Mouse (Mus musculus): ENCODE measurements around the gene Fasn. TPM values are rescaled to one million over a fixed set of nuclear protein-coding genes. Genes with fewer than 3 reads are reported as not detected.
A peak's percentile ranks its signal among the peaks of the same experiment; 100 is the strongest.
"Not testable (repeated sequence)": the region's sequence is repeated elsewhere in the genome, so short reads cannot be mapped to it uniquely, and the experiment has no call there.

Gene Fasn
- total and polyA plus RNA-seq, 2 experiments from 2014 or later, result 75.6 to 364 TPM

- TF ChIP-seq CTCF (IDR thresholded peaks at IDR 0.05; ENCODE audit: low read depth), result no peak
- Histone ChIP-seq H3K4me3 (ENCODE audit: low read depth, low read length) (peak overlapping the region; percentile 88), H3K36me3 (ENCODE audit: insufficient read depth) (peaks cover 57% of the 10 kb centered on the region), H3K27me3 (ENCODE audit: insufficient read depth, low read length) (no peaks in the 10 kb centered on the region), H3K4me2 (ENCODE audit: low read depth) (peak overlapping the region; percentile 89), H3K9ac (peak overlapping the region; percentile 97), H3K27ac (ENCODE audit: low read depth, low read length) (no peak overlapping the region), H3K4me1 (ENCODE audit: insufficient read depth) (peaks cover 9% of the 10 kb centered on the region), H3K9me3 (ENCODE audit: low read length) (no peaks in the 10 kb centered on the region)
- WGBS, result 35% methylated on average over 9 of the region's 9 CpGs
- DNase-seq (no peak), ATAC-seq (no peak)
Measured at GRCm38 (mm10) chr11:120785145-120785544, 39.2 kb downstream of the Fasn start.

- Histone ChIP-seq H3K4me3 (ENCODE audit: low read depth, low read length) (peak within 1 kb of the TSS; percentile 88), H3K4me2 (ENCODE audit: low read depth) (peak within 1 kb of the TSS; percentile 89), H3K9me3 (ENCODE audit: low read length) (no peaks in the 10 kb centered on the region), H3K9ac (peak within 1 kb of the TSS; percentile 97), H3K4me1 (ENCODE audit: insufficient read depth) (peaks cover 9% of the 10 kb centered on the region), H3K27ac (ENCODE audit: low read depth, low read length) (peak within 1 kb of the TSS; percentile 83), H3K36me3 (ENCODE audit: insufficient read depth) (peaks cover 52% of the 10 kb centered on the region), H3K27me3 (ENCODE audit: insufficient read depth, low read length) (no peaks in the 10 kb centered on the region)
- no peak for TF ChIP-seq CTCF (IDR thresholded peaks at IDR 0.05; ENCODE audit: low read depth)
- 3% methylated on average over 96 of the region's 107 CpGs for WGBS
- peak; percentile 84 for DNase-seq
- ATAC-seq, result peak; percentile 95
Measured at GRCm38 (mm10) chr11:120784064-120784791, 40.1 kb downstream of the Fasn start, which contains the start of the genes Rfng and Gps1. Gene Rfng (minus strand): TSS chr11:120784207. Gene Gps1 (plus strand): TSS chr11:120784272.

DNA sequence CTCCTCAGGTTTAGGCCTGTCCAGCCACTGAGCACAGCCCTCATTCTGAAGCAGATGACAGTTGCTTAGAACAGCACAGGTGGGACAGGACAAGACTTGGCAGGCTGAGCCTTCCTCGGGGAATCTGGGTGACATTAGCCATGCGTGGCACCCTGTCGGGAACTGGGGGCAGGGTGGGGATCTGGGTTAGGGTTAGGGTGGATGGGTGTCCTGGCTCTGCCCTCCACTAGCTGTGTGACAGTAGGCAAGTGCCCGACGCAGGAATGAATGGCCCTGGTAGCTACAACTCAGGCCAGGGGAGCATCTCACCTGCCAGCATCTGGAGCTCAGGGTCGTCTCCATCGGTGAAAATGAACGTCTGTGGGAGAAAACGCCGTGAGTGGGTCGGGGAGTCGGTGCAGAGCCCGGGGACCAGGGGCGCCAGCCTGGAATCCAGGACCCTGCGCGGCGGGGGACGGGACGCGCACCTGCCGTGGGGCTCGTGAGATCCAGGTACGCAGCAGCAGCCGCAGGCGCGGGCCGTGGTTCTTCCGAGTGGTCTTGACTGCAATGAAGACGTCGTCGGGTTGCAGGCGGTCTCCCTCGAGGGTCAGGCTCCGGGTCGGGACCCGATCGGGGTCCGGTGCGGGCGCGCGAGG is 40.8 kb downstream of the Fasn start:
- H3K27me3 ChIP-seq (ENCODE audit: insufficient read depth, low read length), result no peaks in the 10 kb centered on the region
- 2% methylated on average over 41 of the region's 42 CpGs for WGBS
- ATAC-seq, result peak; percentile 30; the same call in 1 of the 2 replicates

DNA sequence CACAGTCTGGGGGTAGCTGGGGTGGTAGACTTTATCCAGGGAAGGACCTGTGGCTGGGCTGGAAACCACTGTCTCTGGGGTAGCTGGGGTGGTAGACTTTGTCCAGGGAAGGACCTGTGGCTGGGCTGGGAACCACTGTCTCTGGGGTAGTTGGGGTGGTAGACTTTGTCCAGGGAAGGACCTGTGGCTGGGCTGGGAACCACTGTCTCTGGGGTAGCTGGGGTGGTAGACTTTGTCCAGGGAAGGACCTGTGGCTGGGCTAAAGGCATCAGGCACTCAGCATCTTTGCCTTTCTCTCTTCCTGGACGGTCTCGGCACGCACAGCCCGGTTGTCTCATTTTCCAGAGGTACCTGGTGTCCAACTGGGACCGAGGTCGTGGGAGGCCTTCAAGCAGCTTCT is 43.0 kb downstream of the Fasn start:
- H3K27me3 ChIP-seq (ENCODE audit: insufficient read depth, low read length); ATAC-seq; H3K4me1 ChIP-seq (ENCODE audit: insufficient read depth); H3K9me3 ChIP-seq (ENCODE audit: low read length); DNase-seq; H3K27ac ChIP-seq (ENCODE audit: low read depth, low read length); H3K4me2 ChIP-seq (ENCODE audit: low read depth); H3K4me3 ChIP-seq (ENCODE audit: low read depth, low read length); H3K9ac ChIP-seq: not testable (repeated sequence)
- 96% methylated on average over 6 of the region's 6 CpGs for whole genome bisulfite sequencing
- H3K36me3 ChIP-seq (ENCODE audit: insufficient read depth), result peaks cover 33% of the 10 kb centered on the region

More for the DNA sequence above, 40.8 kb downstream of the Fasn start:
- Histone ChIP-seq H3K27ac (ENCODE audit: low read depth, low read length) (peak overlapping the region; percentile 83), H3K36me3 (ENCODE audit: insufficient read depth) (peaks cover 49% of the 10 kb centered on the region), H3K9me3 (ENCODE audit: low read length) (no peaks in the 10 kb centered on the region), H3K9ac (peak overlapping the region; percentile 97), H3K4me1 (ENCODE audit: insufficient read depth) (peaks cover 9% of the 10 kb centered on the region), H3K4me2 (ENCODE audit: low read depth) (peak overlapping the region; percentile 89), H3K4me3 (ENCODE audit: low read depth, low read length) (peak overlapping the region; percentile 88)
- TF ChIP-seq CTCF (IDR thresholded peaks at IDR 0.05; ENCODE audit: low read depth), result no peak
- DNase-seq, result peak; percentile 28

DNA sequence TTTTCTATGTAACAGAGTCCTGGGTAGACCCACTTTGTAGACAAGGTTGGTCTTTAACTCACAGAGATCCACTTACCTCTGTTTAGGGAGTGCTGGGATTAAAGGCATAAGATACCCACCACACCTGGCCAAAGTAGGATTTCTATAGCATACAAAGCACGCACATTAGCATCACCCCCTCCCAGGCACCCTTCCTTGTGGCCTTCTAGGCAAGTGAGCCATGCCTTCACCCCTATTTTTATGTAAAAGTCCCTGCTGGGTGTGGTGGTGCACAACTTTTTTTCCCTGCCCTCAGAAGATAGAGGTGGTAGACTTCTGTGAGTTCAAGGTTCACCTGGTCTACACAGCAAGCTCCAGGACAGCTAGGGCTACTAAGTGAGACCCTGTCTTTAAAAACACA is 44.5 kb downstream of the Fasn start:
- WGBS, result 84% methylated on average over 1 of the region's 1 CpGs
- TF ChIP-seq CTCF (IDR thresholded peaks at IDR 0.05; ENCODE audit: low read depth), result no peak
- ATAC-seq, result no peak

DNA sequence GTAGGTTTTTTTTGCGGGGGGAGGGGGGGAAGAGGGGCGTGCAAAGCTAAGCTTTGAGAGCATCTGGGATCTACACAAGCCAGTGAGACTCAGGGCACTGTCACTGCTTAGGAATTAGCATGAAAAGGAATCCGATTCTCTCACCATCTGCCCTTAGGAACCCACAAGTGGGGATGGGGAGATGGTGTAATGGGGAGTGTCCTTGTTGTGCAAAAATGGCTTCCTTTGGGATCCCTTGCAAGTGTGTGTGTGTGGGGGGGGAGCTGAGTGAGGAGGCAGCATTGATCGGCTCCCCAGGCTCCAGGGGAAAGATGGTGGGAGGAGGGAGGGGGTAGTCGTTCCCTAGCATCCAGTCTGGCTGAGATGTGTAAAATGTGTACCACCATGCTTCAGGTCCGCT is 47.2 kb downstream of the Fasn start:
- H3K9me3 ChIP-seq (ENCODE audit: low read length), result no peaks in the 10 kb centered on the region
- H3K27ac ChIP-seq (ENCODE audit: low read depth, low read length), result no peak overlapping the region
- no peaks in the 10 kb centered on the region for H3K4me1 ChIP-seq (ENCODE audit: insufficient read depth)
- H3K27me3 ChIP-seq (ENCODE audit: insufficient read depth, low read length), result no peaks in the 10 kb centered on the region
- TF ChIP-seq CTCF (IDR thresholded peaks at IDR 0.05; ENCODE audit: low read depth), result no peak
- no peak overlapping the region for H3K4me3 ChIP-seq (ENCODE audit: low read depth, low read length)
- ATAC-seq (no peak), DNase-seq (no peak)
- WGBS, result 38% methylated on average over 6 of the region's 6 CpGs
- no peak overlapping the region for H3K9ac ChIP-seq
- H3K36me3 ChIP-seq (ENCODE audit: insufficient read depth), result peaks cover 25% of the 10 kb centered on the region
- H3K4me2 ChIP-seq (ENCODE audit: low read depth), result no peak overlapping the region

More for the DNA sequence above, 44.5 kb downstream of the Fasn start:
- H3K9me3 ChIP-seq (ENCODE audit: low read length), result no peaks in the 10 kb centered on the region
- no peak overlapping the region for H3K27ac ChIP-seq (ENCODE audit: low read depth, low read length)
- H3K4me2 ChIP-seq (ENCODE audit: low read depth), result no peak overlapping the region
- H3K36me3 ChIP-seq (ENCODE audit: insufficient read depth), result peaks cover 26% of the 10 kb centered on the region
- DNase-seq, result no peak
- no peak overlapping the region for H3K4me3 ChIP-seq (ENCODE audit: low read depth, low read length)
- peaks cover 4% of the 10 kb centered on the region for H3K4me1 ChIP-seq (ENCODE audit: insufficient read depth)
- H3K27me3 ChIP-seq (ENCODE audit: insufficient read depth, low read length), result no peaks in the 10 kb centered on the region
- H3K9ac ChIP-seq, result no peak overlapping the region

Data from forebrain, postnatal 0 days (tissue).